Mouse (Mus musculus) lung, embryonic 14.5 days (tissue): ENCODE results near the gene Hyal1. TPM values are rescaled to one million over a fixed set of nuclear protein-coding genes. Genes with fewer than 3 reads are reported as not detected.

Source experiments
- ATAC-seq: fragments of 200-750 bp; cut with Nextera tagmentation; 2 replicates; pipeline ENCODE4 v1.8.0; 2017; ENCODE audit warnings: mild to moderate bottlenecking, moderate TSS enrichment, moderate library complexity; ENCODE audit not compliant: insufficient read depth
- DNase-seq: peaks from one replicate; pipeline ENCODE4 v3.0.0-alpha.2; 2015
- H3K27ac ChIP-seq: fragments of 300-500 bp; sonication (generic); 2 replicates; pipeline ENCODE4 v1.5.1; 2014; ENCODE audit warnings: low read depth, mild to moderate bottlenecking, moderate library complexity
- H3K27me3 ChIP-seq: fragments of 300-500 bp; sonication (generic); 2 replicates; pipeline ENCODE4 v1.6.1; 2014; ENCODE audit warnings: low read length, control low read depth; ENCODE audit not compliant: insufficient read depth
- H3K36me3 ChIP-seq: fragments of 300-500 bp; sonication (generic); 2 replicates; pipeline ENCODE4 v1.6.1; 2014; ENCODE audit warnings: control low read depth; ENCODE audit not compliant: insufficient read depth
- H3K4me1 ChIP-seq: fragments of 300-500 bp; sonication (generic); 2 replicates; pipeline ENCODE4 v1.6.1; 2014; ENCODE audit warnings: antibody characterized with exemption, control low read depth; ENCODE audit not compliant: insufficient read depth
- H3K4me2 ChIP-seq: fragments of 300-500 bp; sonication (generic); 2 replicates; pipeline ENCODE4 v1.6.1; 2014; ENCODE audit warnings: mild to moderate bottlenecking
- H3K4me3 ChIP-seq: fragments of 300-500 bp; sonication (generic); 2 replicates; pipeline ENCODE4 v1.5.1; 2014; ENCODE audit warnings: low read depth, low read length
- H3K9ac ChIP-seq: fragments of 300-500 bp; sonication (generic); 2 replicates; pipeline ENCODE4 v1.6.1; 2014
- H3K9me3 ChIP-seq: fragments of 300-500 bp; sonication (generic); 2 replicates; pipeline ENCODE4 v1.6.1; 2016; ENCODE audit warnings: low read depth, low read length, control low read depth
- CTCF ChIP-seq: IDR thresholded peaks from 2 replicates; pipeline ENCODE4 v1.5.1; 2016; ENCODE audit warnings: antibody characterized with exemption, low read depth
- WGBS: fragments of 180-500 bp; shearing (Covaris S2); extraction: QIAGEN DNeasy Blood & Tissue Kit; methylation state at CpG from one replicate; pipeline ENCODE4 v1.1.7; 2014; 5-methylcytosine and 5-hydroxymethylcytosine counted together
- polyA plus RNA-seq: library from polyadenylated mRNA; unstranded; fragments of >200 nt; fragmentation: Nextera tagmentation; extraction: Ambion mirVana; gene quantifications from 2 replicates; pipeline ENCODE4 v1.2.1, GENCODE M21; 2014

The Hyal1 gene
- 5.2 and 5.9 TPM in 2 replicates for polyA plus RNA-seq

GRCm38 (mm10) chr9:107576357-107577107, at the start of gene Hyal1:
TSS of gene Hyal1 (plus strand) at chr9:107576927.
- H3K27ac ChIP-seq, result peak within 1 kb of the TSS; percentile 83
- H3K9ac ChIP-seq, result peak within 1 kb of the TSS; percentile 56
- ATAC-seq (peak; percentile 85), DNase-seq (peak; percentile 88)
- peak within 1 kb of the TSS; percentile 41 for H3K4me3 ChIP-seq
- TF ChIP-seq CTCF, result no peak
- peak within 1 kb of the TSS; percentile 72 for H3K4me2 ChIP-seq
- 13% methylated on average over 16 of the region's 16 CpGs for WGBS
- H3K36me3 ChIP-seq, result peaks cover 29% of the 10 kb centered on the region
- H3K9me3 ChIP-seq, result no peaks in the 10 kb centered on the region
- no peaks in the 10 kb centered on the region for H3K27me3 ChIP-seq
- peaks cover 11% of the 10 kb centered on the region for H3K4me1 ChIP-seq

GRCm38 (mm10) chr9:107533791-107534407, 42.8 kb upstream of the Hyal1 start, which contains the start of gene Tmem115:
TSS of gene Tmem115 (plus strand) at chr9:107533945.
- Histone ChIP-seq H3K4me1 (peaks cover 10% of the 10 kb centered on the region), H3K27me3 (no peaks in the 10 kb centered on the region), H3K9me3 (no peaks in the 10 kb centered on the region), H3K4me3 (peak within 1 kb of the TSS; percentile 87), H3K36me3 (peaks cover 25% of the 10 kb centered on the region), H3K9ac (peak within 1 kb of the TSS; percentile 82), H3K4me2 (peak within 1 kb of the TSS; percentile 97), H3K27ac (peak within 1 kb of the TSS; percentile 59)
- DNase-seq (peak; percentile 99), ATAC-seq (peak; percentile 98)
- no peak for TF ChIP-seq CTCF
- WGBS, result under 1% methylated on average over 48 of the region's 48 CpGs

- no peaks in the 10 kb centered on the region for H3K9me3 ChIP-seq
- H3K27me3 ChIP-seq, result no peaks in the 10 kb centered on the region
- H3K4me2 ChIP-seq, result peak overlapping the region; percentile 97
- H3K27ac ChIP-seq, result peak overlapping the region; percentile 59
- H3K9ac ChIP-seq, result peak overlapping the region; percentile 82
- no peak for TF ChIP-seq CTCF
- under 1% methylated on average over 40 of the region's 40 CpGs for WGBS
- H3K36me3 ChIP-seq, result peaks cover 32% of the 10 kb centered on the region
- H3K4me1 ChIP-seq, result peaks cover 10% of the 10 kb centered on the region
- ATAC-seq (peak; percentile 4; the same call in 1 of the 2 replicates), DNase-seq (peak; percentile 60)
- peak overlapping the region; percentile 87 for H3K4me3 ChIP-seq
Observed at GRCm38 (mm10) chr9:107534408-107535202, 42.1 kb upstream of the Hyal1 start.

- no peak overlapping the region for H3K9ac ChIP-seq
- WGBS, result 88% methylated on average over 7 of the region's 7 CpGs
- peaks cover 20% of the 10 kb centered on the region for H3K4me1 ChIP-seq
- no peaks in the 10 kb centered on the region for H3K9me3 ChIP-seq
- no peak overlapping the region for H3K4me2 ChIP-seq
- no peaks in the 10 kb centered on the region for H3K27me3 ChIP-seq
- peaks cover 39% of the 10 kb centered on the region for H3K36me3 ChIP-seq
- H3K27ac ChIP-seq, result no peak overlapping the region
- ATAC-seq (no peak), DNase-seq (no peak)
- H3K4me3 ChIP-seq, result no peak overlapping the region
- TF ChIP-seq CTCF, result no peak
Observed at GRCm38 (mm10) chr9:107538231-107538630, 38.5 kb upstream of the Hyal1 start.

GRCm38 (mm10) chr9:107538711-107539110, 38.0 kb upstream of the Hyal1 start:
- 91% methylated on average over 3 of the region's 3 CpGs for WGBS
- H3K4me1 ChIP-seq, result peaks cover 20% of the 10 kb centered on the region
- no peak for ATAC-seq
- no peak for DNase-seq
- no peak overlapping the region for H3K9ac ChIP-seq
- no peak overlapping the region for H3K4me3 ChIP-seq
- no peaks in the 10 kb centered on the region for H3K27me3 ChIP-seq
- no peaks in the 10 kb centered on the region for H3K9me3 ChIP-seq
- no peak overlapping the region for H3K4me2 ChIP-seq
- peaks cover 43% of the 10 kb centered on the region for H3K36me3 ChIP-seq
- TF ChIP-seq CTCF, result no peak
- H3K27ac ChIP-seq, result no peak overlapping the region

- no peaks in the 10 kb centered on the region for H3K27me3 ChIP-seq
- peaks cover 55% of the 10 kb centered on the region for H3K36me3 ChIP-seq
- H3K4me2 ChIP-seq, result no peak overlapping the region
- TF ChIP-seq CTCF, result no peak
- no peaks in the 10 kb centered on the region for H3K9me3 ChIP-seq
- H3K4me1 ChIP-seq, result peaks cover 20% of the 10 kb centered on the region
- 94% methylated on average over 8 of the region's 8 CpGs for WGBS
- H3K27ac ChIP-seq, result no peak overlapping the region
- no peak overlapping the region for H3K9ac ChIP-seq
- H3K4me3 ChIP-seq, result no peak overlapping the region
- ATAC-seq, result no peak
- DNase-seq, result no peak
Observed at GRCm38 (mm10) chr9:107539940-107540339, 36.8 kb upstream of the Hyal1 start.
